Mouse (Mus musculus) urinary bladder, postnatal 25 days (tissue): ENCODE results near the gene Zc3h10.
"Not testable (repeated sequence)": the region's sequence is repeated elsewhere in the genome, so short reads cannot be mapped to it uniquely, and the experiment has no call there.

Experiments
- DNase-seq: peaks from one replicate; pipeline ENCODE4 v3.0.0; 2022; ENCODE audit warnings: low spot score

The Zc3h10 gene

GRCm38 (mm10) chr10:128524111-128524731, 23.4 kb downstream of the Zc3h10 start:
- DNase-seq: no peak

GRCm38 (mm10) chr10:128522351-128522750, 25.2 kb downstream of the Zc3h10 start:
- DNase-seq: no peak

GRCm38 (mm10) chr10:128520591-128520990, 27.0 kb downstream of the Zc3h10 start:
- DNase-seq: no peak

- DNase-seq: no peak
Observed at GRCm38 (mm10) chr10:128518833-128519232, 28.7 kb downstream of the Zc3h10 start.

- no peak for DNase-seq
Observed at GRCm38 (mm10) chr10:128516677-128517076, 30.9 kb downstream of the Zc3h10 start.

- no peak for DNase-seq
Observed at GRCm38 (mm10) chr10:128516029-128516428, 31.5 kb downstream of the Zc3h10 start.

- DNase-seq: no peak
Observed at GRCm38 (mm10) chr10:128515044-128515443, 32.5 kb downstream of the Zc3h10 start.

GRCm38 (mm10) chr10:128511761-128512160, 35.8 kb downstream of the Zc3h10 start:
- no peak for DNase-seq

GRCm38 (mm10) chr10:128511189-128511588, 36.4 kb downstream of the Zc3h10 start:
- DNase-seq: no peak

GRCm38 (mm10) chr10:128510301-128510700, 37.3 kb downstream of the Zc3h10 start:
- no peak for DNase-seq

GRCm38 (mm10) chr10:128509831-128510230, 37.7 kb downstream of the Zc3h10 start:
- DNase-seq: no peak

- DNase-seq: no peak
Observed at GRCm38 (mm10) chr10:128509203-128509602, 38.4 kb downstream of the Zc3h10 start.

GRCm38 (mm10) chr10:128508260-128508659, 39.3 kb downstream of the Zc3h10 start:
- DNase-seq: no peak

GRCm38 (mm10) chr10:128505974-128506373, 41.6 kb downstream of the Zc3h10 start:
- DNase-seq: no peak

- DNase-seq: not testable (repeated sequence)
Observed at GRCm38 (mm10) chr10:128505371-128505667, 42.3 kb downstream of the Zc3h10 start.

GRCm38 (mm10) chr10:128504641-128505370, 42.8 kb downstream of the Zc3h10 start:
- no peak for DNase-seq

GRCm38 (mm10) chr10:128504012-128504411, 43.6 kb downstream of the Zc3h10 start:
- DNase-seq: no peak

GRCm38 (mm10) chr10:128503532-128503931, 44.0 kb downstream of the Zc3h10 start:
- DNase-seq: no peak

- DNase-seq: no peak
Observed at GRCm38 (mm10) chr10:128502341-128502740, 45.2 kb downstream of the Zc3h10 start.

GRCm38 (mm10) chr10:128499116-128499671, 48.4 kb downstream of the Zc3h10 start:
- peak; percentile 55 for DNase-seq

- DNase-seq: peak; percentile 87
Observed at GRCm38 (mm10) chr10:128498590-128498989, 49.0 kb downstream of the Zc3h10 start, which contains the start of gene Myl6b. Myl6b (minus strand) TSS chr10:128498685.

- DNase-seq: no peak
Observed at GRCm38 (mm10) chr10:128497134-128497737, 50.3 kb downstream of the Zc3h10 start.

GRCm38 (mm10) chr10:128496509-128497077, 51.0 kb downstream of the Zc3h10 start:
- no peak for DNase-seq
